Mouse (Mus musculus) liver, adult 2 months (tissue): ENCODE data around the gene Il10.

Experiments used
- CTCF ChIP-seq: fragments of 200-500 bp; IDR thresholded peaks from 2 replicates; pipeline ENCODE4 v1.5.1; 2011; ENCODE audit warnings: low read depth, low read length, control low read depth
- POLR2A ChIP-seq: fragments of 200-500 bp; IDR thresholded peaks from 2 replicates; pipeline ENCODE4 v1.6.1; 2011; ENCODE audit warnings: low read length, control low read depth; ENCODE audit not compliant: insufficient read depth; ENCODE audit errors: extremely low read depth

GRCm38 (mm10) chr1:131064202-131064601 lies 44.6 kb downstream of the Il10 start:
- TF ChIP-seq POLR2A (no peak), CTCF (no peak)
